Mouse (Mus musculus) myocyte (in vitro differentiated cells): ENCODE measurements around the gene Nynrin. TPM values are rescaled to one million over a fixed set of nuclear protein-coding genes. Genes with fewer than 3 reads are reported as not detected.

ENCODE experiments used
- H3K27me3 ChIP-seq: one replicate; pipeline ENCODE4 v1.6.1; 2011; ENCODE audit not compliant: control insufficient read depth, insufficient read depth, insufficient read length
- H3K36me3 ChIP-seq: one replicate; pipeline ENCODE4 v1.6.1; 2011; ENCODE audit not compliant: control insufficient read depth, insufficient read depth
- H3K4me2 ChIP-seq: one replicate; pipeline ENCODE4 v1.6.1; 2011; ENCODE audit warnings: low read depth, control low read depth
- H3K4me3 ChIP-seq: one replicate; pipeline ENCODE4 v1.5.1; 2011; ENCODE audit warnings: mild to moderate bottlenecking, control low read depth, moderate library complexity
- H3K79me2 ChIP-seq: one replicate; pipeline ENCODE4 v1.6.1; 2011; ENCODE audit not compliant: control insufficient read depth, insufficient read depth
- H3ac ChIP-seq: one replicate; pipeline ENCODE4 v1.6.1; 2011; ENCODE audit not compliant: control insufficient read depth, insufficient read length
- CEBPB ChIP-seq: IDR thresholded peaks from 2 replicates; pipeline ENCODE4 v1.6.1; 2011; ENCODE audit warnings: mild to moderate bottlenecking, moderate library complexity; ENCODE audit not compliant: poor library complexity, insufficient read depth, severe bottlenecking
- E2F4 ChIP-seq: IDR thresholded peaks from one replicate; pipeline ENCODE4 v1.6.1; 2011; ENCODE audit warnings: mild to moderate bottlenecking, control low read depth, moderate library complexity; ENCODE audit not compliant: insufficient read depth
- MAX ChIP-seq: IDR thresholded peaks from one replicate; pipeline ENCODE4 v1.6.1; 2011; ENCODE audit warnings: low read depth, mild to moderate bottlenecking, control low read depth
- MYOD1 ChIP-seq, 3 experiments: IDR thresholded peaks; one replicate each; pipeline ENCODE4 v1.6.1; 2011; ENCODE audit warnings: control low read depth in 2 of 3, low read depth in 2 of 3, mild to moderate bottlenecking in 2 of 3, moderate library complexity in 1 of 3; ENCODE audit not compliant: insufficient read length in 2 of 3, control insufficient read depth in 1 of 3
- MYOG ChIP-seq, 3 experiments: IDR thresholded peaks; one replicate each; pipeline ENCODE4 v1.6.1; 2011; ENCODE audit warnings: control low read depth in 2 of 3, low read depth in 2 of 3, mild to moderate bottlenecking in 2 of 3; ENCODE audit not compliant: insufficient read length in 2 of 3, control insufficient read depth in 1 of 3, insufficient read depth in 1 of 3
- POLR2A ChIP-seq: IDR thresholded peaks from one replicate; pipeline ENCODE4 v1.6.1; 2011; ENCODE audit warnings: low read depth, mild to moderate bottlenecking, control low read depth, moderate library complexity; ENCODE audit not compliant: insufficient read length
- POLR2AphosphoS2 ChIP-seq: IDR thresholded peaks from one replicate; pipeline ENCODE4 v1.6.1; 2011; ENCODE audit warnings: low read depth, control low read depth; ENCODE audit not compliant: insufficient read length
- REST ChIP-seq: IDR thresholded peaks from one replicate; pipeline ENCODE4 v1.6.1; 2011; ENCODE audit warnings: mild to moderate bottlenecking, control low read depth, moderate library complexity; ENCODE audit not compliant: insufficient read depth, insufficient read length
- SRF ChIP-seq: IDR thresholded peaks from one replicate; pipeline ENCODE4 v1.6.1; 2011; ENCODE audit warnings: low read depth; ENCODE audit not compliant: control insufficient read depth, insufficient read length
- TCF12 ChIP-seq: IDR thresholded peaks from one replicate; pipeline ENCODE4 v1.6.1; 2011; ENCODE audit warnings: mild to moderate bottlenecking, control low read depth; ENCODE audit not compliant: poor library complexity, insufficient read depth, severe bottlenecking
- TCF3 ChIP-seq: IDR thresholded peaks from one replicate; pipeline ENCODE4 v1.6.1; 2011; ENCODE audit warnings: low read depth, control low read depth; ENCODE audit not compliant: insufficient read length
- USF1 ChIP-seq: IDR thresholded peaks from one replicate; pipeline ENCODE4 v1.6.1; 2011; ENCODE audit warnings: low read depth, mild to moderate bottlenecking, control low read depth, moderate library complexity
- polyA plus RNA-seq: library from polyadenylated mRNA; unstranded; fragments of >200 nt; fragmentation: generic; extraction: Trizol; gene quantifications from one replicate; pipeline ENCODE4 v1.2.1, GENCODE M21; 2012; ENCODE audit warnings: missing spikeins

Gene Nynrin
- polyA plus RNA-seq, 1 experiment: 0.12 TPM

- TF ChIP-seq MYOG (IDR thresholded peaks at IDR 0.05; ENCODE audit: control insufficient read depth in 1 of 3, insufficient read depth in 1 of 3, insufficient read length in 2 of 3, low read depth in 2 of 3) (no peak), MAX (no peak), REST (no peak), CEBPB (no peak), POLR2AphosphoS2 (no peak), TCF3 (no peak), POLR2A (no peak), TCF12 (no peak), MYOD1 (IDR thresholded peaks at IDR 0.05; ENCODE audit: control insufficient read depth in 1 of 3, insufficient read length in 2 of 3, low read depth in 2 of 3) (no peak), E2F4 (no peak), USF1 (no peak), SRF (no peak)
- no peaks in the 10 kb centered on the region for H3K79me2 ChIP-seq
- no peaks in the 10 kb centered on the region for H3K36me3 ChIP-seq
- peaks cover 17% of the 10 kb centered on the region for H3K27me3 ChIP-seq
- H3K4me3 ChIP-seq: no peak overlapping the region
- no peak overlapping the region for H3K4me2 ChIP-seq
- H3ac ChIP-seq: no peak overlapping the region
Measured at GRCm38 (mm10) chr14:55905518-55905917, 51.7 kb downstream of the Nynrin start.

- H3K27me3 ChIP-seq: peaks cover 6% of the 10 kb centered on the region
- no peak overlapping the region for H3ac ChIP-seq
- H3K36me3 ChIP-seq: no peaks in the 10 kb centered on the region
- no peak overlapping the region for H3K4me2 ChIP-seq
- no peak for TF ChIP-seq POLR2A
- TF ChIP-seq TCF3: no peak
- no peak for TF ChIP-seq CEBPB
- TF ChIP-seq USF1: no peak
- TF ChIP-seq MYOD1 (IDR thresholded peaks at IDR 0.05; ENCODE audit: control insufficient read depth in 1 of 3, insufficient read length in 2 of 3, low read depth in 2 of 3): no peak
- no peak for TF ChIP-seq POLR2AphosphoS2
- TF ChIP-seq REST: no peak
- no peak for TF ChIP-seq MYOG (IDR thresholded peaks at IDR 0.05; ENCODE audit: control insufficient read depth in 1 of 3, insufficient read depth in 1 of 3, insufficient read length in 2 of 3, low read depth in 2 of 3)
- no peak for TF ChIP-seq MAX
- no peak for TF ChIP-seq SRF
- TF ChIP-seq E2F4: no peak
- no peak for TF ChIP-seq TCF12
- no peaks in the 10 kb centered on the region for H3K79me2 ChIP-seq
- H3K4me3 ChIP-seq: no peak overlapping the region
Measured at GRCm38 (mm10) chr14:55913406-55913805, 59.6 kb downstream of the Nynrin start.

GRCm38 (mm10) chr14:55918240-55919082, 64.7 kb downstream of the Nynrin start:
- TF ChIP-seq MAX (no peak), SRF (no peak), TCF12 (no peak), E2F4 (no peak), TCF3 (no peak), REST (no peak), MYOG (IDR thresholded peaks at IDR 0.05; ENCODE audit: control insufficient read depth in 1 of 3, insufficient read depth in 1 of 3, insufficient read length in 2 of 3, low read depth in 2 of 3) (no peak), USF1 (no peak), MYOD1 (IDR thresholded peaks at IDR 0.05; ENCODE audit: control insufficient read depth in 1 of 3, insufficient read length in 2 of 3, low read depth in 2 of 3) (no peak), POLR2AphosphoS2 (no peak), CEBPB (no peak), POLR2A (no peak)
- Histone ChIP-seq H3K4me3 (no peak overlapping the region), H3K36me3 (no peaks in the 10 kb centered on the region), H3K4me2 (peak overlapping the region; percentile 41), H3ac (no peak overlapping the region), H3K79me2 (no peaks in the 10 kb centered on the region), H3K27me3 (no peaks in the 10 kb centered on the region)

- Histone ChIP-seq H3K36me3 (no peaks in the 10 kb centered on the region), H3K4me2 (no peak overlapping the region), H3K79me2 (no peaks in the 10 kb centered on the region), H3K27me3 (no peaks in the 10 kb centered on the region), H3ac (no peak overlapping the region), H3K4me3 (no peak overlapping the region)
- TF ChIP-seq POLR2A (no peak), MYOD1 (IDR thresholded peaks at IDR 0.05; ENCODE audit: control insufficient read depth in 1 of 3, insufficient read length in 2 of 3, low read depth in 2 of 3) (no peak), POLR2AphosphoS2 (no peak), MAX (no peak), E2F4 (no peak), USF1 (no peak), SRF (no peak), CEBPB (no peak), TCF3 (no peak), TCF12 (no peak), REST (no peak), MYOG (IDR thresholded peaks at IDR 0.05; ENCODE audit: control insufficient read depth in 1 of 3, insufficient read depth in 1 of 3, insufficient read length in 2 of 3, low read depth in 2 of 3) (no peak)
Measured at GRCm38 (mm10) chr14:55922475-55923232, 68.8 kb downstream of the Nynrin start.
